Mouse (Mus musculus) hindbrain, postnatal 0 days (tissue): ENCODE results near the gene Lilra6. TPM values are rescaled to one million over a fixed set of nuclear protein-coding genes. Genes with fewer than 3 reads are reported as not detected.
"Not testable (repeated sequence)": the region's sequence is repeated elsewhere in the genome, so short reads cannot be mapped to it uniquely, and the experiment has no call there.

Source experiments
- ATAC-seq: fragments of 200-750 bp; cut with Nextera tagmentation; 2 replicates; pipeline ENCODE4 v1.8.0; 2017; ENCODE audit warnings: mild to moderate bottlenecking, moderate TSS enrichment, moderate library complexity
- DNase-seq: peaks from one replicate; pipeline ENCODE4 v3.0.0-alpha.2; 2015; ENCODE audit warnings: low spot score
- H3K27ac ChIP-seq: fragments of 300-500 bp; sonication (generic); 2 replicates; pipeline ENCODE4 v1.5.1; 2014; ENCODE audit warnings: mild to moderate bottlenecking
- H3K27me3 ChIP-seq: fragments of 300-500 bp; sonication (generic); 2 replicates; pipeline ENCODE4 v1.6.1; 2014; ENCODE audit warnings: low read length, mixed read lengths; ENCODE audit not compliant: insufficient read depth
- H3K36me3 ChIP-seq: fragments of 300-500 bp; sonication (generic); 2 replicates; pipeline ENCODE4 v1.6.1; 2014; ENCODE audit warnings: low read length, mixed read lengths; ENCODE audit not compliant: insufficient read depth
- H3K4me1 ChIP-seq: fragments of 300-500 bp; sonication (generic); 2 replicates; pipeline ENCODE4 v1.6.1; 2014; ENCODE audit warnings: antibody characterized with exemption, low read length, mixed read lengths; ENCODE audit not compliant: insufficient read depth
- H3K4me2 ChIP-seq: fragments of 300-500 bp; sonication (generic); 2 replicates; pipeline ENCODE4 v1.6.1; 2014; ENCODE audit warnings: low read depth, mild to moderate bottlenecking, low read length, moderate library complexity, mixed read lengths
- H3K4me3 ChIP-seq: fragments of 300-500 bp; sonication (generic); 2 replicates; pipeline ENCODE4 v1.5.1; 2014; ENCODE audit warnings: low read length
- H3K9ac ChIP-seq: fragments of 300-500 bp; sonication (generic); replicated peaks from 2 replicates; pipeline ENCODE4 v1.6.1; 2014; ENCODE audit warnings: mild to moderate bottlenecking, low read length, moderate library complexity, mixed read lengths
- H3K9me3 ChIP-seq: fragments of 300-500 bp; sonication (generic); 2 replicates; pipeline ENCODE4 v1.6.1; 2016; ENCODE audit warnings: low read length, mixed read lengths
- CTCF ChIP-seq: IDR thresholded peaks from 2 replicates; pipeline ENCODE4 v1.5.1; 2016; ENCODE audit warnings: antibody characterized with exemption, control low read depth, low read depth
- WGBS: fragments of 180-500 bp; shearing (Covaris S2); extraction: QIAGEN DNeasy Blood & Tissue Kit; methylation state at CpG from one replicate; pipeline ENCODE4 v1.1.7; 2014; 5-methylcytosine and 5-hydroxymethylcytosine counted together
- polyA plus RNA-seq: library from polyadenylated mRNA; unstranded; fragments of >200 nt; fragmentation: Nextera tagmentation; extraction: Ambion mirVana; gene quantifications from 2 replicates; pipeline ENCODE4 v1.2.1, GENCODE M21; 2015
- total RNA-seq: library from RNA; depleted of rRNA; stranded (reverse); fragments of >200 nt; gene quantifications from 2 replicates; pipeline ENCODE4 v1.2.3, GENCODE M21; 2014; rRNA removed

Lilra6 gene
- total and polyA plus RNA-seq, 2 experiments from 2014 or later, result not detected

DNA sequence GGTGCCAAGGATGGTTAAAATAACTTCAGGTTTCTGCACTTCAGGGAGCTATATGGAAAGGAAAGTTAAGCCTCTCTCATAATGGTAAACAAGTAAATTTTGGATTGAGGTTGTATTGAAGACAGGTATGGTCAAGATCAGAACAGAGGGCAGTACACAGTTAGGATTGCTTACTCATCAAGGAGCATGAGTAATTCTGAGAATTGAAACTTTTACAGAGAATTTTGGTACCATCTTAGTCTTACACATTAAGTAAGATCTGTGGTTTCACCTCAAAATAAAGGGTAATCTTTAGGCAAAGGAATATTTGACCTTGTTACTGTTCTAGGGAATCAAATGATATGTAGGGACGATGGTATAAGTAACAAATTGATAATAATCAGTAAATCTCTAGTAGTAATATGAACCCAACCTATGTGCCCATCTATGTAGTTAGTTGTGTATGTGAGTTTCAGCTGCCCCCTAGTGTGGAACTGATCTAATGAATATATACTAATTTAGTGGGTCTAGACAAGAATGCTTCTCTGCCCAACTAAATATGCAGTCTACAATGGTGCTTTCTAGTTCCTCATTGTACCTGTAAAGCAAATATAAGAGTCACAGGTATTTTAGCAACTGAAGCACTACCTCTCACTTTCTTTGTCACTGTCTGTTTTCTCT lies 24.7 kb upstream of the Lilra6 start:
- Histone ChIP-seq H3K4me2 (no peak overlapping the region), H3K4me3 (no peak overlapping the region), H3K36me3 (no peaks in the 10 kb centered on the region), H3K9ac (no peak overlapping the region), H3K4me1 (no peaks in the 10 kb centered on the region), H3K27me3 (no peaks in the 10 kb centered on the region), H3K27ac (no peak overlapping the region), H3K9me3 (no peaks in the 10 kb centered on the region)
- ATAC-seq, result no peak
- no peak for DNase-seq
- TF ChIP-seq CTCF, result no peak
- WGBS, result 77% methylated on average over 1 of the region's 1 CpGs

DNA sequence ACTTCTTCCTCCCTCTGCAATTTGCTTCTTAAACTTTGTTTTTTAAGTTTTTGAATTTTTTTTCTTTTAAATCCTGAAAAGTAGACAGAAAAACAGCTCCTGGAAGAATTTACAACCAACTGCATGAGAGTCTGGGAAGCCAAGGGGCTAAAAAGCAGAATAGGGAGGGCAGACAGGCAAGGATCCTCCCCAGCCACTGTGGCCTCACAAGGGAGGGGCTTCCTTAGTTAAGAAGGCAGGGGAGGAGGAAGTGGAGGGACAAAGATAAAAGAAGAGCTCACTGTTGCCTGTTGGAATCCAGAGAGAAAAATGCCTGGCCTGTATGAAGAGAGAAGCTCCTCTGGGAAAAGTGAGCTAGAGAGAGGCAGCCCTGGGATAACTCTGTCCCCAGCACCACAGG lies 20.2 kb upstream of the Lilra6 start:
- not testable (repeated sequence) for H3K9me3 ChIP-seq, H3K36me3 ChIP-seq, H3K4me2 ChIP-seq, DNase-seq, ATAC-seq, H3K27ac ChIP-seq, H3K4me3 ChIP-seq, H3K9ac ChIP-seq, H3K27me3 ChIP-seq, H3K4me1 ChIP-seq

DNA sequence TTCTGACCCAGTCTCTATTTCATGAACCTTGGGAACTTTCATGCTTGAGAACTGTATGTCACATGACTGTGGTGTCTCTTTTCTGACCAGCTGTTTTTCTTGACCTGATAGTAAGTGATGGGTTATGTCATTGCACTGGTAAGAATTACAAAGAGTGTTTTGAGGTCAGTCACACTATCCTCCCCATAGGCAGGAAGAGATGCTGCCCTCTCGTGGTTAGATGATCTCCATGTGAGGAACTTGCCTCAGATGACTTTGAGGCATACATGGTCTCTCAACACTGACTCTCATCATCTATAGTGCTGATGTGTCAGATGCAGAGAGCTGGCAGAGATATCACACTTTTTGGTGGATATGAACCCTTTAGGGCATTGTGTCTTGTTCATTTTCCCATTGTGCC lies 11.6 kb downstream of the Lilra6 start:
- H3K27ac ChIP-seq, result no peak overlapping the region
- no peak overlapping the region for H3K4me2 ChIP-seq
- no peak for DNase-seq
- 12% methylated on average over 1 of the region's 1 CpGs for WGBS
- no peaks in the 10 kb centered on the region for H3K4me1 ChIP-seq
- H3K9ac ChIP-seq, result no peak overlapping the region
- H3K36me3 ChIP-seq, result no peaks in the 10 kb centered on the region
- H3K4me3 ChIP-seq, result no peak overlapping the region
- H3K9me3 ChIP-seq, result no peaks in the 10 kb centered on the region
- TF ChIP-seq CTCF, result peak; percentile 4; the same call in 1 of the 2 replicates
- no peak for ATAC-seq
- H3K27me3 ChIP-seq, result no peaks in the 10 kb centered on the region

DNA sequence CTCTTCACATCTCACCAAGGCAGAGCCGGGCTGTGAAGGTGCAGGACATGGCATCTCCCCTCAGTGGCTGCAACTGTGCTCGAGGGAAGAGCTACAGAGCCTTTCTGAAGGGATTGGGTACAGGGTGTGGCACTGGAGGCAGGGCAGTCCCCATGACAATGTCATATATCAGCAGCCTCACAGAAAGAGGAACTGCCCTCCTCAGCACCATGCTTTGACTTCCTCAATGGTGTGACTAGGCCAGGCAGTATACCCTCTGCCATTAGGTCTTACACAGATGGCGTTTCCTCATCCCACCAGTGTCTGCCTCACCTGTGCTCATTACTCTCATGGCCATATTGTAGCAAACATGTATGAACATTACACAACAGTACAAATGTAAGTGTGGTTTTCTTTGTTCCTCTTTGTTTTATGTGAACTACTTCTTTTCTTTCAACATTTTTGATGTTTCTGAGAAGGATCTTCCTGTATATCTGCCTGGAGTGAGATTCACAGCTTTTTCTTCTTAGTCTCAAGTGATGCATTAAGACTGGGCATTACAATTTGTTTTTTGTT lies 17.2 kb downstream of the Lilra6 start, which contains the start of gene Gm14548:
Gm14548 (minus strand) TSS at position 85 of the 555 bp plus-strand sequence.
- DNase-seq, H3K4me1 ChIP-seq, H3K9me3 ChIP-seq, H3K4me3 ChIP-seq, H3K27ac ChIP-seq, H3K27me3 ChIP-seq, H3K9ac ChIP-seq, H3K4me2 ChIP-seq, ATAC-seq, H3K36me3 ChIP-seq: not testable (repeated sequence)
- WGBS, result 69% methylated on average over 3 of the region's 3 CpGs

DNA sequence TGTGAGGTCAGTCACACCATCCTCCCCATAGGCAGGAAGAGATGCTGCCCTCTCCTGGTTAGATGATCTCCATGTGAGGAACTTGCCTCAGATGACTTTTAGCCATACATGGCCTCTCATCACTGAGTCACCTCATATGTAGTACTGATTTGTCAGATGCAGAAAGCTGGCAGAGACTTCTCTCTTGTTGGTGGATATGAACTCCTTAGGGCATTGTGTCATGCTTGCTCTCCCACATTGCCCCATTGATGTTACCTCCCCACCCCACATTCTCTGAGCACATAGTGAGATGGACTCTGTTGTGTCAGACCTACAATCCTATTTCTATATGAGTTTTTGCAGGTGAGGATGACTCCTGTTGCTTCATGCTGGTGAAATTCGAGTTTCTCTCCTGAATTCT lies 40.3 kb downstream of the Lilra6 start:
- not testable (repeated sequence) for H3K9me3 ChIP-seq, H3K9ac ChIP-seq, H3K27me3 ChIP-seq, ATAC-seq, H3K4me2 ChIP-seq, H3K36me3 ChIP-seq, H3K27ac ChIP-seq, H3K4me1 ChIP-seq, DNase-seq, H3K4me3 ChIP-seq
- WGBS, result no CpG with 5 or more reads among the region's 1 CpGs

Other genes with a start within 250 kb of the Lilra6 start
- 2.2 and 3.6 TPM in 2 replicates for gene Leng1, start 249.7 kb downstream of the Lilra6 start, total RNA-seq
- 10.9 and 13.2 TPM in 2 replicates for gene Leng1, start 249.7 kb downstream of the Lilra6 start, polyA plus RNA-seq
- 3.5 and 4.2 TPM in 2 replicates for gene Tmc4, start 237.9 kb downstream of the Lilra6 start, total RNA-seq
- 3.5 and 4.4 TPM in 2 replicates for gene Tmc4, start 237.9 kb downstream of the Lilra6 start, polyA plus RNA-seq
- gene Tsen34, start 222.6 kb downstream of the Lilra6 start, total RNA-seq, result 408 and 417 TPM in 2 replicates
- gene Tsen34, start 222.6 kb downstream of the Lilra6 start, polyA plus RNA-seq, result 254 and 255 TPM in 2 replicates
- gene Mboat7, start 222.0 kb downstream of the Lilra6 start, total RNA-seq, result 212 and 229 TPM in 2 replicates
- gene Mboat7, start 222.0 kb downstream of the Lilra6 start, polyA plus RNA-seq, result 117 and 119 TPM in 2 replicates
- gene Rps9, start 211.5 kb downstream of the Lilra6 start, total RNA-seq, result 545 and 569 TPM in 2 replicates
- gene Rps9, start 211.5 kb downstream of the Lilra6 start, polyA plus RNA-seq, result 743 and 752 TPM in 2 replicates
- gene Pirb, start 195.1 kb downstream of the Lilra6 start, total RNA-seq, result 0.37 TPM in 1 of 2 replicates, not detected in the other
- 0.39 and 0.47 TPM in 2 replicates for gene Pirb, start 195.1 kb downstream of the Lilra6 start, polyA plus RNA-seq
- gene Gm15448, start 89.8 kb downstream of the Lilra6 start, total RNA-seq, result not detected in 2 replicates
- gene Gm15448, start 89.8 kb downstream of the Lilra6 start, polyA plus RNA-seq, result not detected in 2 replicates
- gene Pira2, start 70.5 kb downstream of the Lilra6 start, total RNA-seq, result not detected in 2 replicates
- gene Pira2, start 70.5 kb downstream of the Lilra6 start, polyA plus RNA-seq, result not detected in 2 replicates
- 0.07 TPM in 1 of 2 replicates, not detected in the other for gene Gm14548, start 17.4 kb downstream of the Lilra6 start, total RNA-seq
- not detected in 2 replicates for gene Gm14548, start 17.4 kb downstream of the Lilra6 start, polyA plus RNA-seq
- gene Lair1, start 147.7 kb upstream of the Lilra6 start, total RNA-seq, result 6.2 and 8.6 TPM in 2 replicates
- 3.4 and 4.0 TPM in 2 replicates for gene Lair1, start 147.7 kb upstream of the Lilra6 start, polyA plus RNA-seq
- gene Ttyh1, start 203.9 kb upstream of the Lilra6 start, total RNA-seq, result 819 and 1,009 TPM in 2 replicates
- 249 and 272 TPM in 2 replicates for gene Ttyh1, start 203.9 kb upstream of the Lilra6 start, polyA plus RNA-seq
- 183 and 264 TPM in 2 replicates for gene Leng8, start 221.5 kb upstream of the Lilra6 start, total RNA-seq
- 49.1 and 50.8 TPM in 2 replicates for gene Leng8, start 221.5 kb upstream of the Lilra6 start, polyA plus RNA-seq
- gene Leng9, start 234.9 kb upstream of the Lilra6 start, total RNA-seq, result 4.2 and 4.4 TPM in 2 replicates
- gene Leng9, start 234.9 kb upstream of the Lilra6 start, polyA plus RNA-seq, result 4.2 and 5.4 TPM in 2 replicates
- gene Cdc42ep5, start 249.4 kb upstream of the Lilra6 start, total RNA-seq, result 8.5 and 15.9 TPM in 2 replicates
- gene Cdc42ep5, start 249.4 kb upstream of the Lilra6 start, polyA plus RNA-seq, result 11.7 and 12.0 TPM in 2 replicates